Mouse (Mus musculus): ENCODE data around the gene Lingo1. TPM values are rescaled to one million over a fixed set of nuclear protein-coding genes. Genes with fewer than 3 reads are reported as not detected.

Gene Lingo1
- polyA plus RNA-seq, 1 experiment = 4.4 TPM

DNA sequence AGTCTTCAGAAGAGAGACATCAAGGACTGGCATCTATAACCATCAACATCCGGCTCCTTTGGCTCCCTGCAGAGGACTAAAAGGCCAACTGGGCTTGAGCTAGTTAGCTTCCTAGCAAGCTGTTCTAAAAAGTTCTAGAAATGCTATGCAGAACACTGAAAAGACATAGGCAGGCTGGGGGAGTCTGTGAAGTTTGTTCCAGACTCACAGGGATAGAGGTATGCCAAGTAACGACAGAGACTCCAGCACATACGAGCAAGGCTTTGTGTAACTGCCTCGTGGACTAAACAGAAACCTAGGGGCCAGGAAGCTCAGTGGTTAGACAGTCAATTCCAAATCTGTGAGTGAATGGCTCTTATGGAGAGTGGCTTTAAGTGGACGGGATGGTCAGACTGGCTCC is 108.8 kb downstream of the Lingo1 start:
- no peak for TF ChIP-seq CTCF (IDR thresholded peaks at IDR 0.05; ENCODE audit: insufficient read depth, low read length)
- no peak for TF ChIP-seq POLR2A (IDR thresholded peaks at IDR 0.05; ENCODE audit: borderline replicate concordance, extremely low read depth, low read depth, low read length)
- 0 out of 2 replicates have a peak, but pooled peaks cover 4% of the 10 kb centered on the region for H3K4me1 ChIP-seq (ENCODE audit: control insufficient read depth, insufficient read depth, low read length)
- H3K4me3 ChIP-seq (replicated peaks; ENCODE audit: extremely low read depth, low read depth, low read length) = no peak overlapping the region
- 64% methylated on average over 5 of the region's 5 CpGs for WGBS
- no peak for DNase-seq

DNA sequence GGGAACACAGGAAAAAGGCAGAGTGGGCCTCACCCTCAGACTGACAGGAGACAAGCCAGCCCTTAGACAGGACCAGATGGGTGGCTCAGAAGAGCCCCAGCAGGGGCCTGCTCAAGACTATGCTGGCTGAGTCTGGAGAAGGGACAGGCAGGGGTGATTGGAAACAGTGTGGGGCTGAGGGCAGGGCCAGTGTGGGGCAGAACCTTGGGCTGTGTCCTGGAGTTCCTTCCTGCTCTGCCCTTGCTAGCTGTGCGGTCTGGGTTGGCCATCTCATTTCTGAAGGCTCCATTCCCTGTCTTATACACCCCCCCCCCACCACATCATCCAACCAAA is 109.2 kb downstream of the Lingo1 start:
- Histone ChIP-seq H3K4me1 (ENCODE audit: control insufficient read depth, insufficient read depth, low read length) (0 out of 2 replicates have a peak, but pooled peaks cover 4% of the 10 kb centered on the region), H3K4me3 (replicated peaks; ENCODE audit: extremely low read depth, low read depth, low read length) (no peak overlapping the region)
- WGBS = 50% methylated on average over 1 of the region's 1 CpGs
- TF ChIP-seq CTCF (IDR thresholded peaks at IDR 0.05; ENCODE audit: insufficient read depth, low read length) (no peak), POLR2A (IDR thresholded peaks at IDR 0.05; ENCODE audit: borderline replicate concordance, extremely low read depth, low read depth, low read length) (no peak)
- no peak for DNase-seq

DNA sequence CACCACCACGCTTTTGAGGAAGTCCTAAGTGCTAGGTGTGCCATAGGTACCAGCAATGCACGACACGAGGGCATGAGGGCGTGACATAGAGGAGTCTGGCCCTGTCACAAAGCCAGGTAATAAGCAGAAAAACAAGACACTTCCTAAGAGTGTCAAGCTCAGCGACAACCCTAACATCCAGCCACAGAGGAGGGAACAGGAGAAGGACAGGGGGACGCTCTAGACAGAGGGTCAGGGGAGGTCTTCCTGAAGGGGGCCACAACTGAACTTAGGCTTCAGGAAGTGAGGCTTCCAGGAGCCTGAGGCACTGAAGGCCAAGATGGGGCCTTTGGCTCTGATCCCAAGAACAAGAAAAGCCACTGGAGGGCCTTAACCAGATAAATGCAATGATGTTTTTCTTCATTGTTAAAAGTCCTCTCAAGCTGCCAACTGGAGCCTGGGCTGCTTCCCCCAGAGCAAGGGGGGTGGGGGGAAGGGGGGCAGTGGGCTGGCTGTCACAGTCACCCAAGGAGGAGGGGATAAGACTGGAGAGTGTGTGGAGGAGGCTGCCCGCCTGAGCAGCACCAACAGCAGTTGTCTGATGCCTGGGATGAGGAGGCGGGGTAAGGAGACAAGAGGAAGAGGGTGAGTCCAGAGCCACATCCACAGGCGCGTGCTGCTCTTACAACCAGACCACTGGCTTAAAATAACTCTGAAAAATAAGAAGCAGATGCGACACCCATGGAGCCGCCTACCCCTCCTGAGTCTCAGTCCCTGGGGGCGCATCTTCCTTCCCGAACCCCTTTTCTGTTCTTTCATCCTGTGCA is 109.7 kb downstream of the Lingo1 start:
- no peak for DNase-seq
- 33% methylated on average over 14 of the region's 14 CpGs for WGBS
- TF ChIP-seq CTCF (IDR thresholded peaks at IDR 0.05; ENCODE audit: insufficient read depth, low read length) = no peak
- TF ChIP-seq POLR2A (IDR thresholded peaks at IDR 0.05; ENCODE audit: borderline replicate concordance, extremely low read depth, low read depth, low read length) = no peak
- 0 out of 2 replicates have a peak, but pooled peaks cover 4% of the 10 kb centered on the region for H3K4me1 ChIP-seq (ENCODE audit: control insufficient read depth, insufficient read depth, low read length)
- no peak overlapping the region for H3K4me3 ChIP-seq (replicated peaks; ENCODE audit: extremely low read depth, low read depth, low read length)

DNA sequence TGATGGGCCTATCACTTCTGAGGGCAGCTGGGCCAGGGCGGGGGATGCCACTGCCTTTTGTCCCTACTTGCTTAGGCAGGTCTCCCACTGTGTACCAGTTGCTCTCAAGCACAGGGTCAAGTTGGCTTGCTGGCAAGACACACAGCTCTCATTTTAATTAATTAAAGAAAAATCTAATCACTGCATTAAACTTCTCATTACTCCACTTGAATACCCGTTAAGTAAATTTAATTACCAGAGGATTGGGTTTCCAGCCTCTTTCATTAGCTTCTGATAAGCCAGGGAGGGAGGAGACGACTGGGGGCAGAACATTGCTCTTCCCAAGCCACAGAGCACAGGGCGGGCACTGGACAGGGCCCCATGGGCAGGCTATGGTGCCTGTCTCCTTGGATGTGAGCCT is 113.4 kb downstream of the Lingo1 start:
- Histone ChIP-seq H3K4me1 (ENCODE audit: control insufficient read depth, insufficient read depth, low read length) (0 out of 2 replicates have a peak, but pooled peaks cover 4% of the 10 kb centered on the region), H3K4me3 (replicated peaks; ENCODE audit: extremely low read depth, low read depth, low read length) (no peak overlapping the region)
- WGBS = 60% methylated on average over 4 of the region's 4 CpGs
- TF ChIP-seq CTCF (IDR thresholded peaks at IDR 0.05; ENCODE audit: insufficient read depth, low read length) (no peak), POLR2A (IDR thresholded peaks at IDR 0.05; ENCODE audit: borderline replicate concordance, extremely low read depth, low read depth, low read length) (no peak)
- no peak for DNase-seq

DNA sequence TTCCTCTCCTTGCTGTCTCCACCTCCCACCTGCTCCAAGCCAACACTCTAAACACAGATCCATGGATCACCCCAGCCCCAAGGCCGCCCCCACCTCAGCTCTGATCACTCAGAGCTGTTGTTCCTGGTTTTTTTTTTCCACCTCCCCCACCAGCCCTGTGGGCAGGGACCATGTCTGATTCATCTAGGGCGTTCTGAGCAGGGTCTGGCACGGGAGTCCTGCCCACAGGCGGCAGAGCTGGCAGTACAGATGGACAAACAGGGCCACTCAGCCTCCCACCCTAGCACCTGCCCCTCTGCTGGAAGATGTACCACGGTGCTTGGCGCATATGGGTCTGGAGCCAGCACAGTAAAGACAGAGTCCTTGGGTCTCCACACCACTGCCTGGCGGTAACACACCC is 114.3 kb downstream of the Lingo1 start:
- Histone ChIP-seq H3K4me3 (replicated peaks; ENCODE audit: extremely low read depth, low read depth, low read length) (no peak overlapping the region), H3K4me1 (ENCODE audit: control insufficient read depth, insufficient read depth, low read length) (0 out of 2 replicates have a peak, but pooled peaks cover 2% of the 10 kb centered on the region)
- 78% methylated on average over 7 of the region's 7 CpGs for WGBS
- TF ChIP-seq POLR2A (IDR thresholded peaks at IDR 0.05; ENCODE audit: borderline replicate concordance, extremely low read depth, low read depth, low read length) = no peak
- no peak for TF ChIP-seq CTCF (IDR thresholded peaks at IDR 0.05; ENCODE audit: insufficient read depth, low read length)
- DNase-seq = no peak

DNA sequence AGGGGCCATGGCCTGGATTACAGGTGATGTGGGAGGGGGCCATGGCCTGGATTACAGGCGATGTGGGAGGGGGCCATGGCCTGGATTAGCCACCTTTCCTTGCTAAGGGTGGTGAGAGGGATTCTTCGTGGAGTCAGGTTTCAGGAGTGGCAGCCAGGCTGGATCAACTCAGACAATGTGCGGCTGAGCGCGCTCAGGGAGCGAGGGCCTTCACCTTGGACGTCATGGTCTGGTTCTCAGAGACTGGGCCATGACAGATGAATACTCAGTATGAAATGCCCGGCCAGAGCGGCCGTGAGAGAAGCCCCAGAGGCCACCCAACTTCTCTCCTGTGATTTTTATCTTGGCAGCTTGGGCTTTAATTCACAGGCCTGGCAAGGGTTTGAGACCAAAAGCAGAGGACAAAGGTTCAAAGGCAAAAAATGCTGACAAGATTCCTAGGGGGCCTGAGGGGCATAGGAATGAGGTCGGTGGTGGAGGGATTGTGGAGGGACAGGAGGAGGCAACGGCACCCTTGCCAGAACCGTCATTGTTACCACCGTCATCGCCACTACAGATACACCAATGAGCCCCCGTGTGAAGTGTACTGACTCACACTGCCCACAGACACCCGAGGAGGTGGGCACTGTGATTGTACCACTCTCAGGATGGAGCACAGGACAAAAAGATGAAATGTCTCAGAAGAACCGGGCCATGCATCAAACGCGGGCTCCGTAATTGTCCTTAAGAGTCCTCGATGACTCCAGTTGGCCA is 117.2 kb downstream of the Lingo1 start:
- H3K4me3 ChIP-seq (replicated peaks; ENCODE audit: extremely low read depth, low read depth, low read length) = no peak overlapping the region
- no peak for DNase-seq
- H3K4me1 ChIP-seq (ENCODE audit: control insufficient read depth, insufficient read depth, low read length) = no peaks in the 10 kb centered on the region
- TF ChIP-seq POLR2A (IDR thresholded peaks at IDR 0.05; ENCODE audit: borderline replicate concordance, extremely low read depth, low read depth, low read length) = no peak
- no peak for TF ChIP-seq CTCF (IDR thresholded peaks at IDR 0.05; ENCODE audit: insufficient read depth, low read length)
- WGBS = 90% methylated on average over 22 of the region's 22 CpGs

DNA sequence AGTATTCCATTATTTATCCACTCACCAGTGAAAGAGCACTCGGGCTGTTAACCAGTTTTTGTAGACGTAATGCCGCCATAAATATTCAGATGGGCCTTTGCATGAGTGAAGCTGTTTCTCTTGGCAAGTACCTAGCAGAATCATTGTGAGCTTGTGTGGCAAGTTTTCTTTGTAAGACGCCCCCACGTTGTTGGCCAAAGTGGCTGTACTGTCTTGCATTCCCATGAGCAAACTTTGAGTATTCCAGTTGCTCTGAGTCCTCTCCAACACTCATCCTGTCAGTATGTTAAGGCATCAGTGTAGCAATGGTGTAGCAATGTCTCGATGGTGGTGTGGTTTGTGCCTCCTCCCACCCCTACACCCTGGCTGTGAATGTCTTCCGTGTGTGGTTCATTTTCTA is 120.6 kb downstream of the Lingo1 start:
- no peak for TF ChIP-seq CTCF (IDR thresholded peaks at IDR 0.05; ENCODE audit: insufficient read depth, low read length)
- TF ChIP-seq POLR2A (IDR thresholded peaks at IDR 0.05; ENCODE audit: borderline replicate concordance, extremely low read depth, low read depth, low read length) = no peak
- H3K4me1 ChIP-seq (ENCODE audit: control insufficient read depth, insufficient read depth, low read length) = no peaks in the 10 kb centered on the region
- no peak for DNase-seq
- H3K4me3 ChIP-seq (replicated peaks; ENCODE audit: extremely low read depth, low read depth, low read length) = no peak overlapping the region
- 82% methylated on average over 7 of the region's 7 CpGs for WGBS

DNA sequence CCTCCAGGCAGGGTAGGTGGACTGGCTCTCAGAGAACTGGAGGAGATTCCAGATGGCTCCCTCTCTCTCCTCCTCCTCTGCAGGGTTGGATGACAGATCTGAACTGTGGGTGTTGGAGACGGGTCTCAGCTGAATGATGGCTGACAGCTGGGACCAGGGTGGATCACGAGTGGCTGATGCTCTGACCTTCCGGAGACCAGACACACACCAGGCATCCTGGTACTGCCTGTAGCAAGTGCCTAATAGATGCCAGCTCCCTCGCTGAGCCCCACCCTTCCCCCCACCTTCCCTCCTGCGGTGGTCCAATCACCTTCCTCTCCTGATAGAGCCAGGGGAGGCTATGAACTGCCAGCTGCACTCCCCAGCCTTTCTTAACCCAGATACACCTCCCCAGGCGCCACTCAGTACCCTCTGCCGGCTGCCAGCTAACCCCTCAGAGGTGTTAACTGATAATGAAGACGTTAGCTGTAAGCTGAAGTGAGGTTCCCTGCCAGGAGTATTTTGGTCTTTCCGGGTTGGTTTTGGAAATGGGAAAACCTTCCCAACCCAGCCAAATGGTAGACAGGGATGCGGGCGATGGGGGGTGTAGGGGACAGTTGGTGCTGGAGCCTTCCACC is 126.6 kb downstream of the Lingo1 start:
- Histone ChIP-seq H3K4me1 (ENCODE audit: control insufficient read depth, insufficient read depth, low read length) (no peaks in the 10 kb centered on the region), H3K4me3 (replicated peaks; ENCODE audit: extremely low read depth, low read depth, low read length) (no peak overlapping the region)
- peak; percentile 6 for DNase-seq
- WGBS = 34% methylated on average over 11 of the region's 11 CpGs
- TF ChIP-seq CTCF (IDR thresholded peaks at IDR 0.05; ENCODE audit: insufficient read depth, low read length) (no peak), POLR2A (IDR thresholded peaks at IDR 0.05; ENCODE audit: borderline replicate concordance, extremely low read depth, low read depth, low read length) (no peak)

DNA sequence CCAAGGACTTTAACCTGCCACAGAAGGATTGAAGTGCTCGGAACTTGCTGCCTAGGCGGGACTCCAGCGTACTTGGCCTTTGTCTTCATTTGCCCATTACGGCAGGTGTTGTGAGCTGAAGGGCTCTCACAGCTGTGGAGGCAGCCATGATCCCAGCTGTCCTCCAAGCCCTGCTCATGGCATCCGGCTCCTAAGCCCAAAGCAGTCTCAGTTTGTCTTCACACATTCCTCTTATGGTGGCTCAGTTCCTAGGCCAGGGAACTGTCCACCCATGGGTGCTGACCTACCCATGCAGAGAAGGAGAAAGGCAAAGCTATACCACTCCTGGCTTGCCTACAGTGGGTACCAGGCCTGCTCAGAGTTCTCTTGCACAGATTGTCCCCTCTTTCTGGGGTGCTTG is 132.1 kb downstream of the Lingo1 start:
- Histone ChIP-seq H3K4me3 (replicated peaks; ENCODE audit: extremely low read depth, low read depth, low read length) (no peak overlapping the region), H3K4me1 (ENCODE audit: control insufficient read depth, insufficient read depth, low read length) (no peaks in the 10 kb centered on the region)
- TF ChIP-seq CTCF (IDR thresholded peaks at IDR 0.05; ENCODE audit: insufficient read depth, low read length) = no peak
- no peak for TF ChIP-seq POLR2A (IDR thresholded peaks at IDR 0.05; ENCODE audit: borderline replicate concordance, extremely low read depth, low read depth, low read length)
- no peak for DNase-seq
- 75% methylated on average over 5 of the region's 5 CpGs for WGBS

Data from lung, adult 2 months (tissue).